Mouse (Mus musculus) liver, embryonic 14.5 days (tissue): ENCODE data around the gene Pde4d.

Source experiments
- CTCF ChIP-seq: IDR thresholded peaks from 2 replicates; pipeline ENCODE4 v1.5.1; 2016; ENCODE audit warnings: antibody characterized with exemption, low read depth, control low read depth
- EP300 ChIP-seq: IDR thresholded peaks from 2 replicates; pipeline ENCODE4 v1.6.1; 2016; ENCODE audit warnings: antibody characterized with exemption, low read depth

GRCm38 (mm10) chr13:109720127-109720713, 1270.5 kb downstream of the Pde4d start:
- no peak for TF ChIP-seq CTCF
- no peak for TF ChIP-seq EP300
